Mouse (Mus musculus) hindbrain, embryonic 13.5 days (tissue): Measurements from ENCODE around the gene Cblc. TPM values are rescaled to one million over a fixed set of nuclear protein-coding genes. Genes with fewer than 3 reads are reported as not detected.

ENCODE experiments used
- ATAC-seq: fragments of 200-750 bp; cut with Nextera tagmentation; 2 replicates; pipeline ENCODE4 v1.8.0; 2017; ENCODE audit warnings: moderate TSS enrichment; ENCODE audit not compliant: low FRiP score
- H3K27ac ChIP-seq: fragments of 300-500 bp; sonication (generic); 2 replicates; pipeline ENCODE4 v1.5.1; 2015; ENCODE audit warnings: inconsistent platforms, mild to moderate bottlenecking, moderate library complexity
- H3K27me3 ChIP-seq: fragments of 300-500 bp; sonication (generic); 2 replicates; pipeline ENCODE4 v1.6.1; 2015; ENCODE audit warnings: mild to moderate bottlenecking, inconsistent platforms
- H3K36me3 ChIP-seq: fragments of 300-500 bp; sonication (generic); 2 replicates; pipeline ENCODE4 v1.6.1; 2015; ENCODE audit warnings: mild to moderate bottlenecking, inconsistent platforms
- H3K4me1 ChIP-seq: fragments of 300-500 bp; sonication (generic); replicated peaks from 2 replicates; pipeline ENCODE4 v1.6.1; 2015; ENCODE audit warnings: inconsistent platforms
- H3K4me2 ChIP-seq: fragments of 300-500 bp; sonication (generic); 2 replicates; pipeline ENCODE4 v1.6.1; 2015; ENCODE audit warnings: inconsistent platforms, mild to moderate bottlenecking, moderate library complexity
- H3K4me3 ChIP-seq: fragments of 300-500 bp; sonication (generic); 2 replicates; pipeline ENCODE4 v1.5.1; 2015; ENCODE audit warnings: mild to moderate bottlenecking, inconsistent platforms
- H3K9ac ChIP-seq: fragments of 300-500 bp; sonication (generic); 2 replicates; pipeline ENCODE4 v1.6.1; 2015; ENCODE audit warnings: mild to moderate bottlenecking, inconsistent platforms
- H3K9me3 ChIP-seq: fragments of 300-500 bp; sonication (generic); 2 replicates; pipeline ENCODE4 v1.6.1; 2016; ENCODE audit warnings: inconsistent platforms
- WGBS: fragments of 180-500 bp; shearing (Covaris S2); methylation state at CpG from one replicate; pipeline ENCODE4 v1.1.7; 2015; 5-methylcytosine and 5-hydroxymethylcytosine counted together
- polyA plus RNA-seq: library from polyadenylated mRNA; unstranded; fragments of >200 nt; fragmentation: Nextera tagmentation; extraction: Ambion mirVana; gene quantifications from 2 replicates; pipeline ENCODE4 v1.2.1, GENCODE M21; 2015

Cblc gene
- polyA plus RNA-seq, 1 experiment from 2014 or later, result not detected

DNA sequence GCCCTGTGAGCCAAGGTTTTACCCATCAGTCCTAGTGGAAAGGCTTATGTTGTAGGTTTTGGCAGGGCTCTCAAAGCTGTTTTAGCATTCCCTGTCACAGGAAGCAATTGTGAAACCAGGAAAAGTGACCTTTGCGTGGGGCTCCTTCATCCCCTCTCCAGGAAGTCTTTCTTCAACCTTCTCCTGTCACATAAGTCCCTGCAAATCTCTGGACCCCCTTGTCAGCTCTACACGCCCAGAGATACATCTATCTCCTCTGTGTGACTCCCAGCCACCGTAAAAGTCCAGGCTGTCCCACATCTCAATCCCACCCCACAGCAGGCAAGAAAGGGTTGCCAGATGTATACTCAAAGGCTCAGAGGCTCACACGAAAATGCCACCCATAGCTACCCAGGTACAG, 24.9 kb downstream of the Cblc start:
- no peak overlapping the region for H3K4me3 ChIP-seq
- H3K4me2 ChIP-seq, result no peak overlapping the region
- H3K27ac ChIP-seq, result no peak overlapping the region
- peaks cover 42% of the 10 kb centered on the region for H3K27me3 ChIP-seq
- WGBS, result 63% methylated on average over 4 of the region's 4 CpGs
- H3K4me1 ChIP-seq, result peaks cover 19% of the 10 kb centered on the region
- ATAC-seq, result no peak
- no peak overlapping the region for H3K9ac ChIP-seq
- H3K9me3 ChIP-seq, result no peaks in the 10 kb centered on the region
- no peaks in the 10 kb centered on the region for H3K36me3 ChIP-seq

DNA sequence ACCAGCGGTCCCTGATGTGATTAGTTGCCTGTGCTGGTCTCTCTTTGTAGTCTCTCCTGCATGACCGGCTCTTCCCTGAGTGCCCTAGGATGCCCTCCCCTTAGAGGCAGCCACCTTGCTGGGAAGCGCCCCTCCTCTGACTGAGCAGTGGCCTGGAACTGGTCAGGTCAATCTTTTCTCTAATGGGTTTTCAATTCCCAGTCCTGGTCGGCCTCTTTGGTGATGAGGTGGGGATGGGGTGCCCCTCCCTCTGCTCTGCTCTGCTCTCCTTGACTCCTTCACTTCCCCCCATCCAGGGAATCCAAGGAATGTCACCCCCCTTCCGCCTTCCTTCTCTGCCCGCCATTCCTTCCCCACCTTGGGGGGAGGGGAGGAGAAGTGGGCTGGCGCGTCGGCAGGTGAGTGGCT, 25.6 kb downstream of the Cblc start, which contains the start of gene Bcam:
Gene Bcam, minus strand, starts transcription at position 33 of the 408 bp plus-strand sequence.
- peak; percentile 33; the same call in 1 of the 2 replicates for ATAC-seq
- H3K27me3 ChIP-seq, result peaks cover 42% of the 10 kb centered on the region
- peak within 1 kb of the TSS; percentile 73 for H3K9ac ChIP-seq
- H3K4me2 ChIP-seq, result peak within 1 kb of the TSS; percentile 63
- H3K4me3 ChIP-seq, result peak within 1 kb of the TSS; percentile 40
- peaks cover 19% of the 10 kb centered on the region for H3K4me1 ChIP-seq
- H3K27ac ChIP-seq, result no peak within 1 kb of the TSS
- 2% methylated on average over 9 of the region's 9 CpGs for WGBS
- H3K9me3 ChIP-seq, result no peaks in the 10 kb centered on the region
- H3K36me3 ChIP-seq, result no peaks in the 10 kb centered on the region

DNA sequence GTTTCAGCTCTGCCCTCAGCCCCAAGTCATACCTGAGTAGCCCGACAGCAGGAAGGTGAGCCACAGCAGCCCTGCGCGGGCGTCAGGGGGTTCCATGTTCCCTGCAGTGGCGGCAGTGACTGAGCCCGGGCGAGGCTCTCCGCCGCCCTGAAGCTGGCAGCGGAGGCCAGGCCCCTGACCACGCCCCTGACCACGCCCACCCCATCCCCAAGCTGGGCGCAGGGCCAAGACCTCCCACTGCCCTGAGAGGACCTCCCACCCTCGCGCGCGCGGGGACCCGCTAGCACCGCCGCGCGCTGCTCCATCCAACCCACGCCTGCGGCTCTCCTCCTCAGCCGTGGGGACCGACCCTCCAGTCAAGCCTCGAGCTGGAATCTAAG, 26.2 kb downstream of the Cblc start:
- peak overlapping the region; percentile 40 for H3K4me3 ChIP-seq
- H3K27ac ChIP-seq, result no peak overlapping the region
- H3K27me3 ChIP-seq, result peaks cover 42% of the 10 kb centered on the region
- 0% methylated on average over 28 of the region's 28 CpGs for WGBS
- peak; percentile 77 for ATAC-seq
- no peaks in the 10 kb centered on the region for H3K9me3 ChIP-seq
- no peaks in the 10 kb centered on the region for H3K36me3 ChIP-seq
- H3K9ac ChIP-seq, result peak overlapping the region; percentile 73
- H3K4me2 ChIP-seq, result peak overlapping the region; percentile 63
- peaks cover 19% of the 10 kb centered on the region for H3K4me1 ChIP-seq

DNA sequence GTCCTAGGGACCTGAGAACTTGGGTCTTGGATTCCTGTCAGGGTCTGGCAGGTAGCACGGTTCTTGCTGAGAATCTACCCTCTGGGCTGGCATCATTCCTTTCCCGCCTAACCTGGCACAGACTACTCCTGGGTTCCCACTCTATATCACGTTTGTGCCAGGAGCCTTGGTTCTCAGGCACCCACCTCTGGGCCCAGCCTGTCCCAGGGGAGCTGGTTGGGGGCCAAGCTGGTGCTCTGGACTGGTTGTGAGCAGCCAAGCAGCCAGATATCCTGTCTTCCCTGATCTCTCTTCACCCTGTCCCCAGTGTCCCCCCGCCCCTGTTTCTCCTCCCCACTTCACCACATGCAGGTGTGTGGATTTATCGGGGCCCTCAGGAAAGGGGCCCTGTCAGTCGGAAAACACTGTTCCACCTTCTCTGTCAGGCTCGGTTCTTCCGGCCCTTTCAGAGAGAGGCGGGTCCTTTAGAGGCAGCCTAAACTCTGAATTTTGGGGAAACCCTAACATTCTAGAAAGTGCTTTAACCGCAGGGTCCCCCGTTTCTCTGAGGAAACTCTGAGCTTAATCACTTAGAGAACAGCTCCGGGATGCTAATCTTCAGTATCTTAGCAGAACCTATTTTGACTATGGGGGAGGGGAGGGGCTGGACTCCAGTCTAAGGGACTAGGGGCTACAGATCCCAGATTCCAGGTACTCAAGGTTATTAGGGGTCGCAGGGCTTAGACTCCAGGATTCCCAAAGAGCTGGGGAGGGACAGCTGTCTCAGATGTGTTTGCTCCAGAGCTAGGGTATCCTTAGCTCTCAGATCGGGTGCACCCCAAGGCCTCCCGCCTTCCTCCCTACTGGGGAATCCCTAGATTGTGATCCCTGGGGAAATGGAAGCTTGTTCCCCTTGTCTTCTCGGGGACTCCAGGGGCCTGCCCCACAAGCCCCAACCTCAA, 26.9 kb downstream of the Cblc start:
- Histone ChIP-seq H3K4me3 (peak overlapping the region; percentile 40), H3K4me1 (peaks cover 19% of the 10 kb centered on the region), H3K36me3 (no peaks in the 10 kb centered on the region), H3K27ac (no peak overlapping the region), H3K27me3 (peaks cover 42% of the 10 kb centered on the region), H3K9ac (peak overlapping the region; percentile 73), H3K4me2 (peak overlapping the region; percentile 63), H3K9me3 (no peaks in the 10 kb centered on the region)
- ATAC-seq, result no peak; the same call in none of the 2 replicates
- 9% methylated on average over 16 of the region's 16 CpGs for WGBS

DNA sequence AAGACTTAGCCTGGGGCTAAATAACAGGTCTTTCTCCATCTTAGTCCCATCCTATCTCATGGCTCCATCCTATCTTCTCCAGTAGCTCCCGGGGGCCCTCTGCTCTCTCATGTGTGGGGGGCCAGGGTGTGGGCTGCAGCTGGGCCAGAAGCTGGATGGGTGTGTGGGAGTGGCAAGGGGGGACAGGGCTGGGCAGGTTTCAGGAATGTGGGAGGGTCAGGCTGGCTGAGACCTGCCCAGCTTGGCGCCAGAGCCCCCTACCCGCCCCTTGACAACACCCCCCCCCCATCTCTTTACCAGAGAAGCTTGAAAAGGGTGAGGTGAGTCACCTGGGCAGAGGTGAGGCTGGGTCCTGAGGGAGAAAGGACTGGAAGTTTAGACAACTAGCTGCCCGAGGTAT, 27.6 kb downstream of the Cblc start:
- no peak for ATAC-seq
- H3K27me3 ChIP-seq, result peaks cover 42% of the 10 kb centered on the region
- 39% methylated on average over 4 of the region's 4 CpGs for WGBS
- no peaks in the 10 kb centered on the region for H3K9me3 ChIP-seq
- H3K27ac ChIP-seq, result no peak overlapping the region
- no peak overlapping the region for H3K9ac ChIP-seq
- no peak overlapping the region for H3K4me3 ChIP-seq
- peaks cover 19% of the 10 kb centered on the region for H3K4me1 ChIP-seq
- no peak overlapping the region for H3K4me2 ChIP-seq
- no peaks in the 10 kb centered on the region for H3K36me3 ChIP-seq

DNA sequence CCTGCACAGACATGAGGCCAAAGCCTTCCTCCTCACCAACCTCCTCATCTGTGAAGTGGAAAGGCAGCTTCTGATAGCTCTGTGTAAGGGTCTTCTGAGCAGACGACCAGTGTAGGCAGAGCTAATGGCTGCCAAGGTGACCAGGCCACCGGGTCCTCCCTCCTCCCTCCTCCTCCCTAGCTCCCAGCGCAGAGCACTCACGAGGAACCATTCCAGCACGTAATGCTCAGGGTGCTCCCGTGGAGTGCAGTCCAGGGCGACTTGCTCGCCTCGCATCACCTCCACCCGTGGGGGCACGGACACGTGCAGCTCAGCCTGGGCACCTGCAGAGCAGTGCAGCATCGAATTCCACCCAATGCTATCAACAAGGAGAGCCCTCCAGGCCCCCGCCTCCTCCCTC, 28.4 kb downstream of the Cblc start:
- Histone ChIP-seq H3K9ac (no peak overlapping the region), H3K27me3 (peaks cover 42% of the 10 kb centered on the region), H3K4me2 (no peak overlapping the region), H3K4me3 (no peak overlapping the region), H3K27ac (no peak overlapping the region), H3K4me1 (peaks cover 19% of the 10 kb centered on the region), H3K9me3 (no peaks in the 10 kb centered on the region), H3K36me3 (no peaks in the 10 kb centered on the region)
- ATAC-seq, result no peak
- WGBS, result 68% methylated on average over 14 of the region's 14 CpGs

DNA sequence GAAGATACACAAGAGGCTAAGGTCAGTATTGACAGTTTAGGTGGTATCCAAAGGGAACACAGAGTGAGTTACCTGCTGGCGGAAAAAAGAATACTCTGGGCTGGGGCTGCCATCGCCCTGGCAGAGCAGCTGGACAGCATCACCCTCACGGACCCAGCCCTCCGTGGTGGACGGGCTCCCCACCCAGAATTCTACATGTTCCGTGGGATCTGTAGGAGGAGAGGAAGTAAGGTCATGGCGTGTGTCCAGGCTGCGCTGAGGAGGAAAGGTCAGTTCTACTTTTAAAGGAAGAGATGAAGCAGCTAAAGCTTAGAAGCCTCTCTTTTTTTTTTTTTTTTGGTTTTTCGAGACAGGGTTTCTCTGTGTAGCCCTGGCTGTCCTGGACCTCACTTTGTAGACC, 32.0 kb downstream of the Cblc start:
- no peak overlapping the region for H3K27ac ChIP-seq
- H3K9ac ChIP-seq, result no peak overlapping the region
- H3K27me3 ChIP-seq, result peaks cover 17% of the 10 kb centered on the region
- H3K4me2 ChIP-seq, result no peak overlapping the region
- WGBS, result 89% methylated on average over 9 of the region's 9 CpGs
- H3K4me1 ChIP-seq, result peaks cover 2% of the 10 kb centered on the region
- H3K4me3 ChIP-seq, result no peak overlapping the region
- no peaks in the 10 kb centered on the region for H3K36me3 ChIP-seq
- ATAC-seq, result no peak
- H3K9me3 ChIP-seq, result no peaks in the 10 kb centered on the region

DNA sequence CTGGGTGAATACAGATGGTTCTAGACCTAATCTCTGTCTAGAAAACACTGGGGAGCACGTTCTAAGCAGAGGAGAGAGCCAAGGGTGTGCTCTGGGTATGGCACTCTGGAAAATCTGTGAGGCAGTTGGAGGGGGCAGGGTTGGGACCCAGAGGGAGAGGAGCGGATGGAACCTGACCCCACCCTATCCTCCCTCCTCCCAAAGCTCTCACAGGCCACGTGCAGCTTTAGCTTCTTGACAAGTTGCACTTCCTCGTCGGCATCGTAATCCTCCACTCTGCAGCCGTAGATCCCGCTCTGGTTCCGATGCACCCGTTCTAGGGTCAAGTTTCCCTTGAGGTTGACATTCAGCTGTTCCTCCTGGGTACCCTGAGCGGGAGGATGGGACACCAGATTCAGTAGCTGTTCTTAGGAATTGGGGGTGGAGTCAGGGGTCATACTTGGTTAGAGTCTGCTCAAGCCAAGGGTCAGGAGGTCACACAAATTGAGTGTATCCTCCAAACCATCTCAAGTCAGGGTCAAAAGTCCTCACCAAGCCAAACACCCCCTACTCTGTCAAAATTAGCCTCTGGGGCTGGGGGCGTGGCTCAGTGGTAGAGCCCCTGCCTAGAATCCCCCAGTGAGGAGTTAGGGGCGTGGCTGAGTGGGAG, 32.7 kb downstream of the Cblc start:
- H3K4me3 ChIP-seq, result no peak overlapping the region
- no peaks in the 10 kb centered on the region for H3K4me1 ChIP-seq
- ATAC-seq, result no peak
- H3K27me3 ChIP-seq, result peaks cover 11% of the 10 kb centered on the region
- no peaks in the 10 kb centered on the region for H3K36me3 ChIP-seq
- H3K4me2 ChIP-seq, result no peak overlapping the region
- WGBS, result 87% methylated on average over 13 of the region's 13 CpGs
- no peaks in the 10 kb centered on the region for H3K9me3 ChIP-seq
- no peak overlapping the region for H3K9ac ChIP-seq
- no peak overlapping the region for H3K27ac ChIP-seq

DNA sequence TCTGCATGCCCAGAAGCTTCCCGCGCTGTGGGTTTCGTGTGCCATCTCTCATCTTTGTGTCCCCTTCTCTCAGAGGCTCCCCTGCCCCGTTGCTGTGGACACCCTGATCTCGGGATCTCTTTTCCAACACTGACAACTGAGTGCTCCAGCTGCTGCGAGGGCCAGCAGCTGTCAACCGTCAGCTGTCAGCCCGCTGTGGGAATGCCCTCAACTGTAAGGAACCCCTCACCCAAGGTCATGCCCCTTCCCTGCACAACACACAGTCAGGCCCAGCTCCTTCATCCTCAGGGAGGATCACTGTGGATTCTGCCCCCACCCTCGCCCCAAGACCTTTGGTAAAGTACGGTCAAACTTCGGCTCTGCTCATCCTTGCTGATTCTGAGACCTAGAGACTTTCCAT, 34.3 kb downstream of the Cblc start:
- no peak overlapping the region for H3K4me3 ChIP-seq
- 84% methylated on average over 11 of the region's 11 CpGs for WGBS
- no peak for ATAC-seq

DNA sequence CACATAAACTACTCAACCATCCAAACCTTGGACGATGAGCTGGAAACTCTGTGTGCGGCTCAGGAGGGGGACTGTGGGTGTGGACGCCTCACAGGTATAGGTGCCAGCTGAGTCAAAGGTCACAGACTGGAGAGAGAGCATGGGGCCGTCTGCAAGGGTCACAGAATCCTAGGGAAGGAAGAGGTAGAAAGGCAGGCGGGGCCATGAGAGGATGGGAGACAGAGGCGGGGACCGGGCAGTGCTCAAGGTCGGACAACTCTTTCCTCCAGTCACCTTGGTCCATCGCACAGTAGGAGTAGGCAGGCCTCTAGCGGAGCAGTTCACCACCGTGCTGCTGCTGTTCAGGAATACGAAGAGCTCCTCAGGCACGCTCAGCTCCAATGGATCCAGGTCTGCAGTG, 36.6 kb downstream of the Cblc start:
- Histone ChIP-seq H3K4me1 (no peaks in the 10 kb centered on the region), H3K9ac (no peak overlapping the region), H3K27ac (no peak overlapping the region), H3K4me2 (no peak overlapping the region), H3K27me3 (no peaks in the 10 kb centered on the region), H3K4me3 (no peak overlapping the region), H3K9me3 (no peaks in the 10 kb centered on the region), H3K36me3 (no peaks in the 10 kb centered on the region)
- WGBS, result 87% methylated on average over 13 of the region's 13 CpGs
- ATAC-seq, result no peak

More for the DNA sequence above, 34.3 kb downstream of the Cblc start:
- Histone ChIP-seq H3K27ac (no peak overlapping the region), H3K9me3 (no peaks in the 10 kb centered on the region), H3K27me3 (no peaks in the 10 kb centered on the region), H3K36me3 (no peaks in the 10 kb centered on the region), H3K4me2 (no peak overlapping the region), H3K4me1 (no peaks in the 10 kb centered on the region), H3K9ac (no peak overlapping the region)

DNA sequence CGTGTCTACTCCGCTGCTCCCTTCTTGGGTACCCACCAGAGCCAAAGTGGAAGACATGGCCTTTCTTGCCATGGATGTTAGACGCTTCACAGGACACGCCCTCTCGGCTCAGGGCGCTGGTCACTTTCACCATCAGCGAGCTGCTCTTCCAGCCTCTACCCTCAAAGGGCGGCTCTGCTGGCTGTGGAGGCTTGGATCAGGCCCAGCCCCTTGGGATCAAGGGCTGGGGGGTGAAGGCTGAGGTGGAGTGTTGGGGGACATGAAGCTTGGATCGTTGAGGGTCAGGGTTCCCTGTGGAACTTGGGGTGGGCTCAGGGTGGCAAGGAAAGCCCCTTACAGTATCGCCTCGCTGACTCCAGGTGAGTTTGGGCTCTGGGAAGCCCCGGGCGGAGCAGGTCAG, 38.0 kb downstream of the Cblc start:
- Histone ChIP-seq H3K4me3 (no peak overlapping the region), H3K9ac (no peak overlapping the region), H3K9me3 (no peaks in the 10 kb centered on the region), H3K4me1 (no peaks in the 10 kb centered on the region), H3K27me3 (no peaks in the 10 kb centered on the region), H3K36me3 (no peaks in the 10 kb centered on the region), H3K27ac (no peak overlapping the region), H3K4me2 (no peak overlapping the region)
- WGBS, result 89% methylated on average over 13 of the region's 13 CpGs
- no peak for ATAC-seq

DNA sequence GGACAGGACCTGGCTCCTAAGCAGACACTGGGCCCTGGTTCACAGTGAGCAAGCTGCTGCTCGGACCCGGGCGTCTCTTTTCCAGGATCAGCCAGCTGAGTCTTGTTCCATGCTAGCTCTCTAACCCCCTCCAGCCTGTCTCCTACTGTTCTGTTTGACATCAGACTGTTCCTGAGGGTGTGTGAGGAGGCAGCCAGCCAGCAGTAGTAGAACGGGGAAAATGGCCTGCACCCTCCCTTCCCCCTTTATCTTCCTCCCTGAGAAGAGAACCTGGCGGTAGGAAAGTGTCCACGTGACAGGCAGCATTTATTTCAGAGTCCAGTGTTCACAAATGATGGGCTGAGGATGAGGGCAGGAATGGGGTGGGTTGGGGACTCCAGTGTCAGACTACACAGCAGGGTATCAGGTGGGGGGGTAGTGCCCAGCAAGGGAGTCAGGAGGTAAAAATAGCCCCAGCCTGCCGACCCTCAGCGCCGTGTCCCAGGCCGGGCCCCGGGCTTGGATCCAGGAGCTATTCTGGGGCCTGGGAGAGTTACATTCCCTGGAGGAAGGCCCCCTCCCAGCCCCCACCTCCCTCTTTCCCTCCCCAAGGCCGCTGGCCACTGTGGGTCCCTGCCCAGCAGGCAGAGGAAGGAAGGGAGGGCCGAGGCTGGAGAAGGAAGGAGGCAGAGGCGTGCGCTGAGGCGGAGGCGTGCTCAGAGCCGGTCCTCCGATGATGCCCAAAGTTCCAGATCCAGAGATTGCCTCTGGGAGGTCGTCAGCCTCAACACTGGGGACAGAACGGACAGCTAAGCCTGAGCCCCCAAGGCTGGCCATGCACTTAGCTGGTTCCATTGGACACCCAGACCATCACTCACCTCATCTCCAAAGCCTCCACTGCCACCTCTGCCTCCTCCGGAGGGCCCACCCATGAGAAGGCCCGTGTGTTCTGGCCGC, 40.5 kb downstream of the Cblc start:
- Histone ChIP-seq H3K27me3 (no peaks in the 10 kb centered on the region), H3K4me1 (no peaks in the 10 kb centered on the region), H3K4me2 (no peak overlapping the region), H3K9me3 (no peaks in the 10 kb centered on the region), H3K4me3 (no peak overlapping the region), H3K9ac (no peak overlapping the region), H3K27ac (no peak overlapping the region), H3K36me3 (no peaks in the 10 kb centered on the region)
- ATAC-seq, result no peak
- WGBS, result 75% methylated on average over 22 of the region's 24 CpGs
